Comparison of ENCODE assay signal across 8 mouse cellular contexts in the genomic region with DNA sequence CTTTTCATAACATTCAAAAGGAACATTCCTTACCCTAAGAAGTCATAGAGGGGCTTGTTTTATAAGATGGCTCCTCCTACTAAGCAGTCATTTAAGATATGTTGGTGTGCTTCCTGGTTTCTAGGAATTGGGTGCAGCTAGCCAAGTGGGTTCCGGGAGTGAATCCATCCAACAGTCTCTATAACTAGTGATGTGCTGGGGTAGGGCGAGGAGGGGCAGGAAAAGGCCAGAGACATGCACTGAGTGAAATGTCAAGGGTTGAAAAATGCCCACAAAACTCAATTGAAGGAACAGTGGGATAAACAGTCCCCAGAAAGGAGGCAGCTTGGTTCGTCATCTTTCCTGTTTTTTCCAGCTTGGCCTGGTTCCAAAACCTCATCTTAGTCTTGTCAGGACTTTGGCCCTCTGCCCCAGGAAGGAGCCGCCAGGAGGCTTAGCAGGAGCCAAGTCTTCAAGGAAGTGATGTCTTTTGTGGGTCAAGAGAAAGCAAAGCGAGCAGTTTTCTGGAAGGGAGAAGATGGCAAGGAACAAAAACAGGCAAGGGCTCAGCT. TPM values are rescaled to one million over a fixed set of nuclear protein-coding genes. Genes with fewer than 3 reads are reported as not detected.
DNase-seq lines count a peak whose midpoint lies in the region; ATAC-seq and TF ChIP-seq lines count a peak whose summit lies in the region.

No protein-coding gene starts in this region.

- H3K9me3 ChIP-seq in midbrain, embryonic 11.5 days (ENCODE audit: control insufficient read depth, low read length) = no peaks in the 10 kb centered on the region
- H3K9me3 ChIP-seq in midbrain, embryonic 10.5 days (replicated peaks) = no peaks in the 10 kb centered on the region
- no peaks in the 10 kb centered on the region for H3K9me3 ChIP-seq in kidney, postnatal 0 days (replicated peaks; ENCODE audit: low read length)
- H3K9me3 ChIP-seq in liver, embryonic 16.5 days (replicated peaks; ENCODE audit: control insufficient read depth, low read length) = no peaks in the 10 kb centered on the region
- H3K9me3 ChIP-seq in stomach, embryonic 14.5 days (ENCODE audit: control insufficient read depth, low read depth, low read length) = peaks cover 4% of the 10 kb centered on the region; the same call in 1 of the 2 replicates

- H3K36me3 ChIP-seq in midbrain, embryonic 11.5 days (ENCODE audit: control insufficient read depth, insufficient read depth, low read length) = no peaks in the 10 kb centered on the region
- H3K36me3 ChIP-seq in midbrain, embryonic 10.5 days = no peaks in the 10 kb centered on the region
- no peaks in the 10 kb centered on the region for H3K36me3 ChIP-seq in kidney, postnatal 0 days (ENCODE audit: insufficient read depth, low read length)
- no peaks in the 10 kb centered on the region for H3K36me3 ChIP-seq in liver, embryonic 16.5 days (ENCODE audit: control insufficient read depth, insufficient read depth)
- no peaks in the 10 kb centered on the region for H3K36me3 ChIP-seq in stomach, embryonic 14.5 days (ENCODE audit: control insufficient read depth, insufficient read depth, low read length)

- H3K4me3 ChIP-seq in midbrain, embryonic 11.5 days (ENCODE audit: low read depth, low read length) = no peak overlapping the region
- no peak overlapping the region for H3K4me3 ChIP-seq in midbrain, embryonic 10.5 days
- no peak overlapping the region for H3K4me3 ChIP-seq in kidney, postnatal 0 days (replicated peaks; ENCODE audit: low read depth, low read length)
- H3K4me3 ChIP-seq in liver, embryonic 16.5 days (ENCODE audit: low read depth, low read length) = no peak overlapping the region
- no peak overlapping the region for H3K4me3 ChIP-seq in stomach, embryonic 14.5 days (ENCODE audit: low read depth, low read length)

- peak; percentile 8; the same call in 1 of the 2 replicates for TF ChIP-seq CTCF in kidney, postnatal 0 days (IDR thresholded peaks at IDR 0.05; ENCODE audit: low read depth)

- H3K27me3 ChIP-seq in midbrain, embryonic 11.5 days (ENCODE audit: control insufficient read depth, insufficient read depth, low read length) = no peaks in the 10 kb centered on the region
- no peaks in the 10 kb centered on the region for H3K27me3 ChIP-seq in midbrain, embryonic 10.5 days (ENCODE audit: low read depth, poor library complexity, severe bottlenecking)
- H3K27me3 ChIP-seq in kidney, postnatal 0 days (ENCODE audit: insufficient read depth, low read length) = no peaks in the 10 kb centered on the region
- H3K27me3 ChIP-seq in liver, embryonic 16.5 days (ENCODE audit: control insufficient read depth, insufficient read depth, low read depth, low read length) = peaks cover 2% of the 10 kb centered on the region
- no peaks in the 10 kb centered on the region for H3K27me3 ChIP-seq in stomach, embryonic 14.5 days (ENCODE audit: control insufficient read depth, insufficient read depth, low read length)

- H3K9ac ChIP-seq in midbrain, embryonic 11.5 days (ENCODE audit: low read length) = no peak overlapping the region
- no peak overlapping the region for H3K9ac ChIP-seq in kidney, postnatal 0 days (ENCODE audit: low read depth, low read length)
- H3K9ac ChIP-seq in liver, embryonic 16.5 days (ENCODE audit: low read depth, low read length) = no peak overlapping the region
- H3K9ac ChIP-seq in stomach, embryonic 14.5 days (replicated peaks; ENCODE audit: low read depth, low read length) = no peak overlapping the region

- no peaks in the 10 kb centered on the region for H3K4me1 ChIP-seq in midbrain, embryonic 11.5 days (ENCODE audit: control insufficient read depth, insufficient read depth, low read length)
- H3K4me1 ChIP-seq in midbrain, embryonic 10.5 days = peaks cover 9% of the 10 kb centered on the region
- H3K4me1 ChIP-seq in kidney, postnatal 0 days (replicated peaks; ENCODE audit: insufficient read depth, low read length) = peaks cover 7% of the 10 kb centered on the region
- peaks cover 32% of the 10 kb centered on the region for H3K4me1 ChIP-seq in liver, embryonic 16.5 days (ENCODE audit: control insufficient read depth, low read depth, low read length)
- peaks cover 32% of the 10 kb centered on the region for H3K4me1 ChIP-seq in stomach, embryonic 14.5 days (ENCODE audit: control insufficient read depth, insufficient read depth, low read length)

- peak; percentile 19 for DNase-seq in midbrain, embryonic 11.5 days (ENCODE audit: low spot score, missing footprints)
- DNase-seq in midbrain, embryonic 10.5 days (ENCODE audit: low spot score) = no peak
- peak; percentile 34 to 77 for DNase-seq in cerebellum, postnatal 4 days (ENCODE audit: low spot score in 2 of 2)
- DNase-seq in heart, adult 9 months (ENCODE audit: low spot score in 2 of 2) = peak; percentile 92 to 96
- DNase-seq in kidney, postnatal 0 days (ENCODE audit: low spot score) = peak; percentile 93
- no peak for DNase-seq in thymus, adult 18-20 months

- WGBS in midbrain, embryonic 11.5 days = 83% methylated on average over 5 of the region's 5 CpGs
- 84% methylated on average over 5 of the region's 5 CpGs for WGBS in midbrain, embryonic 10.5 days
- WGBS in kidney, postnatal 0 days = 48% methylated on average over 5 of the region's 5 CpGs
- WGBS in liver, embryonic 16.5 days (ENCODE audit: insufficient replicate concordance) = 57% methylated on average over 5 of the region's 5 CpGs
- 31% methylated on average over 5 of the region's 5 CpGs for WGBS in stomach, embryonic 14.5 days

- ATAC-seq in midbrain, embryonic 11.5 days (ENCODE audit: low FRiP score) = no peak
- peak; percentile 50 for ATAC-seq in kidney, postnatal 0 days (replicated peaks; ENCODE audit: low FRiP score, low read depth)
- ATAC-seq in liver, embryonic 16.5 days (ENCODE audit: low read depth) = no peak
- peak; percentile 34; the same call in 1 of the 2 replicates for ATAC-seq in stomach, embryonic 14.5 days (ENCODE audit: insufficient number of reproducible peaks, insufficient read depth, low FRiP score, low read depth)

- no peak overlapping the region for H3K27ac ChIP-seq in midbrain, embryonic 11.5 days (ENCODE audit: low read depth, low read length)
- no peak overlapping the region for H3K27ac ChIP-seq in midbrain, embryonic 10.5 days (replicated peaks)
- H3K27ac ChIP-seq in kidney, postnatal 0 days = peak overlapping the region; percentile 78
- H3K27ac ChIP-seq in liver, embryonic 16.5 days (ENCODE audit: low read length) = peak overlapping the region; percentile 28; the same call in 1 of the 2 replicates
- peak overlapping the region; percentile 74; the same call in 1 of the 2 replicates for H3K27ac ChIP-seq in stomach, embryonic 14.5 days (ENCODE audit: low read length)

- H3K4me2 ChIP-seq in midbrain, embryonic 11.5 days = no peak overlapping the region
- no peak overlapping the region for H3K4me2 ChIP-seq in kidney, postnatal 0 days (ENCODE audit: low read length)
- no peak overlapping the region for H3K4me2 ChIP-seq in liver, embryonic 16.5 days (ENCODE audit: low read depth, low read length)
- no peak overlapping the region for H3K4me2 ChIP-seq in stomach, embryonic 14.5 days (replicated peaks; ENCODE audit: low read depth, low read length)

RNA-seq across cellular contexts. Expression of a gene that starts 24.0 kb away (rescaled TPM):
- polyA plus RNA-seq in midbrain, embryonic 11.5 days (2014; fragmentation: Nextera tagmentation; extraction: Ambion mirVana) = 114 and 122 TPM in 2 replicates
- 107 and 108 TPM in 2 replicates for polyA plus RNA-seq in midbrain, embryonic 10.5 days (2016; fragmentation: Nextera tagmentation; extraction: Ambion mirVana)
- polyA plus RNA-seq in kidney, postnatal 0 days (2015; fragmentation: Nextera tagmentation; extraction: Ambion mirVana) = 56.2 and 58.2 TPM in 2 replicates
- 55.7 and 60.3 TPM in 2 replicates for polyA plus RNA-seq in liver, embryonic 16.5 days (2015; fragmentation: Nextera tagmentation; extraction: Ambion mirVana)
- polyA plus RNA-seq in stomach, embryonic 14.5 days (2014; fragmentation: Nextera tagmentation; extraction: Ambion mirVana) = 78.6 and 88.5 TPM in 2 replicates

Comparison
In these comparisons a context has a peak if more than half of its experiments do, and no peak if none do; other contexts are left out.
1. DNase-seq: peak in midbrain, embryonic 11.5 days (single experiment), cerebellum, postnatal 4 days (2 of 2), heart, adult 9 months (2 of 2) and kidney, postnatal 0 days (single experiment); none in midbrain, embryonic 10.5 days (single experiment) and thymus, adult 18-20 months (0 of 2).
2. ATAC-seq: peak in kidney, postnatal 0 days (single experiment) and stomach, embryonic 14.5 days (single experiment); none in midbrain, embryonic 11.5 days (single experiment) and liver, embryonic 16.5 days (single experiment).
3. H3K27ac ChIP-seq: peak in kidney, postnatal 0 days (single experiment), liver, embryonic 16.5 days (single experiment) and stomach, embryonic 14.5 days (single experiment); none in midbrain, embryonic 11.5 days (single experiment) and midbrain, embryonic 10.5 days (single experiment).